Mouse (Mus musculus): ENCODE results near the gene Nupr1l. TPM values are rescaled to one million over a fixed set of nuclear protein-coding genes. Genes with fewer than 3 reads are reported as not detected.

The Nupr1l gene
- polyA plus RNA-seq, 1 experiment = 2.4 TPM

DNA sequence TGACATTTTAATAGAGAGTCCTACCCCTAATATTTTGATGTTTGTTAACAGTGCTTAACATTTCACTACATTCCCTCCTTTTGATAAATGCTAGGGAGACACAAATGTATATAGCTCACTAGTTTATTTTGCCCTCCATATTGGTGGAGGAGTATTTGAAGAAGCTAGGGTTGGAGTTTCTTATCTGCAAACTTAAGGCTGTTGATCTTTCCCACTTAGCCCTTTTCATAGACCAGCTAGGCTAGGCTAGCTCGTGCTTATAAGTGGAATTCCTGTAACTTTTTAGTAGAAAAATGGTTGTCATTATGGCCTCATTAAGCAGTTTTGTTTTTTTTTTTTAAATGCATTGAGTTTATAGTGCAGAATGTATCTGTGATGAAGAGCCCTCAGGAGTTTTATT lies 35.1 kb downstream of the Nupr1l start:
- Histone ChIP-seq H3K4me3 (ENCODE audit: extremely low read depth, insufficient read depth, insufficient read length) (no peak overlapping the region), H3K27ac (ENCODE audit: insufficient read depth, low read length) (no peak overlapping the region), H3K4me1 (ENCODE audit: control insufficient read depth, insufficient read depth, insufficient read length) (no peaks in the 10 kb centered on the region; the same call in none of the 2 replicates), H3K27me3 (ENCODE audit: control insufficient read depth, insufficient read depth, low read length) (no peaks in the 10 kb centered on the region), H3K36me3 (ENCODE audit: control insufficient read depth, insufficient read depth, low read length) (no peaks in the 10 kb centered on the region)
- DNase-seq (ENCODE audit: low read depth in 1 of 2, low spot score in 2 of 2) = no peak
- WGBS = 84% methylated on average over 1 of the region's 1 CpGs
- no peak for TF ChIP-seq CTCF (IDR thresholded peaks at IDR 0.05; ENCODE audit: extremely low read depth, insufficient read depth, insufficient read length, insufficient replicate concordance)
- no peak for TF ChIP-seq POLR2A (IDR thresholded peaks at IDR 0.05; ENCODE audit: low read depth, low read length)

DNA sequence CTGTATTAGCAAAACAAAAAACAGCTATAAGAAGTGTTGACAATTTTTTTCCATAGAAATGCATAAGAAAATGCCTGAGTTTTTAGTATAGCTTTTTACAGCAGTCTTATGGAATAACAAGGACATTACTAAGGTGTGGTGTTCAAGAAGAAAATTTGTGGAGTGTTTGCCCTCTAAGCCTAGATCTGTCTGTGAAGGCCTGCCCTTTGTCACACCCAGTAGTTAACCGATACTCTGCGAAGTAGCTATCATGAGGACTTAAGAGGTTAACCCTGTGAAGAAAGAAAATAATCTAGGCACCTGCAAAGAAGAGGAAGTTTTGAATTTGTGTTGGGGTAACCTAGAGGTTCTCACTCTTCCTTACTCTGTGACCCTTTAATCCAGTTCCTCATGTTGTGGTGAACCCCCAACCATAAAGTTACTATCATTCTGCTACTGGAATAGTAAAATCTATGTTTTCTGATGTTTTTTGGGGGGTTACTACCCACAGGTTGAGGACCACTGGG lies 39.2 kb downstream of the Nupr1l start:
- 29% methylated on average over 2 of the region's 2 CpGs for WGBS
- H3K4me1 ChIP-seq (ENCODE audit: control insufficient read depth, insufficient read depth, insufficient read length) = no peaks in the 10 kb centered on the region; the same call in 1 of the 2 replicates
- TF ChIP-seq POLR2A (IDR thresholded peaks at IDR 0.05; ENCODE audit: low read depth, low read length) = no peak
- no peak for TF ChIP-seq CTCF (IDR thresholded peaks at IDR 0.05; ENCODE audit: extremely low read depth, insufficient read depth, insufficient read length, insufficient replicate concordance)
- H3K36me3 ChIP-seq (ENCODE audit: control insufficient read depth, insufficient read depth, low read length) = no peaks in the 10 kb centered on the region
- no peaks in the 10 kb centered on the region for H3K27me3 ChIP-seq (ENCODE audit: control insufficient read depth, insufficient read depth, low read length)
- H3K27ac ChIP-seq (ENCODE audit: insufficient read depth, low read length) = no peak overlapping the region
- H3K4me3 ChIP-seq (ENCODE audit: extremely low read depth, insufficient read depth, insufficient read length) = no peak overlapping the region
- no peak for DNase-seq (ENCODE audit: low read depth in 1 of 2, low spot score in 2 of 2)

DNA sequence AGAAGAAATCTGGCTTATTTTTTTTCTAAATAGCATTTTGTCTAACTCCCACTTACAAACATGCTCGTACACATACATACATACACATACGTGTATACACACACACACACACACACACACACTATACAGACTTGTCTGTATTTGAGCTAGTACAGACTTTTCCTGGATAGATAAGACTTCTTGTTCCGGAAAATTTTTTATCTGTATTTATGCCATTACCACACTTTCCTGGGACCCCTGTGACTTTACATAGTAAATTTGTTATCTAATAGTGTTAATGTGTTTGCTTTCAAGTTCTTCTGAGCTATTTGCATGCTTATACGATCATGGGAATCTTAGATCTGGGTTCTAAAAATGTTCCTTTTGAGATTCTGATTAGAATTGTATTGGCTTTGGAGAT lies 43.8 kb downstream of the Nupr1l start:
- Histone ChIP-seq H3K27me3 (ENCODE audit: control insufficient read depth, insufficient read depth, low read length) (no peaks in the 10 kb centered on the region), H3K36me3 (ENCODE audit: control insufficient read depth, insufficient read depth, low read length) (no peaks in the 10 kb centered on the region), H3K4me1 (ENCODE audit: control insufficient read depth, insufficient read depth, insufficient read length) (no peaks in the 10 kb centered on the region; the same call in 1 of the 2 replicates), H3K27ac (ENCODE audit: insufficient read depth, low read length) (no peak overlapping the region), H3K4me3 (ENCODE audit: extremely low read depth, insufficient read depth, insufficient read length) (no peak overlapping the region)
- TF ChIP-seq POLR2A (IDR thresholded peaks at IDR 0.05; ENCODE audit: low read depth, low read length) (no peak), CTCF (IDR thresholded peaks at IDR 0.05; ENCODE audit: extremely low read depth, insufficient read depth, insufficient read length, insufficient replicate concordance) (no peak)
- no peak for DNase-seq (ENCODE audit: low read depth in 1 of 2, low spot score in 2 of 2)
- 84% methylated on average over 4 of the region's 4 CpGs for WGBS

DNA sequence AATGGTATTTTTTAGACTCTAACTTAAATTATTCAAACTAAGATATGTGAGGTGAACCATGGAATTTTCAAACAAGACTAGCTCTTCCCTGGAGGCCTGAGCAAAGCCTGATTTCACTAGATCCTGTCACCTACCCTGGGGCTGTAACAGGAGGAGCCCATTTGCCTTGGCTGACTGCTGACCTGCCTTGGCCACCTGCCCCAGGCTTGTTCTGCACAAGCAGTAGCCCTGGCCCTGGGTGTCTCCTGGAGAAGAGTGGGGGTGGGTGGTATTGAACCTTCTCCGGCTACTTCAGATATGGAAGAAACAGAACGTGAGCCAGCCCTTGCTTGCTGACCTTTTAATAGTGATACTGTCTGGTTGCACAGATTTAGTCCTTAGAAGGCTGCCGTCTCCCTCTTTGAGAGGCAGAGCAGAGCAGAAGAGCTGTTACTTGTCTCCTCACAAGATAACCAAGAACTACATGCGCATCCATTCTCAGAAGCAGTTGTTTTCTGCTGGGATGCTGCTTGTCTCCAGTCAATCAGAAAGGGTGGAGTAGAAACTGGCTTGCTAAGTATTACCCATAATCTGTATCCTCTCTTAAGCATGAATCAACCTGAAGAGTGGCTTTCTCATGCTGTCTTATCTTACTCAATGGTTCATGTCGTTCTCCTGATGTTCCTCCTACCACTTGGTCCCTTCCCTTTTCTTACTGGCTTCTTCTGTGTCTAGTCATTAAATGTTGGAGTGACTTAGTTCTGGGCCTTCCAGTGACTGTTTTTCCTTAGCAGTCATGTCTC lies 46.3 kb downstream of the Nupr1l start:
- Histone ChIP-seq H3K36me3 (ENCODE audit: control insufficient read depth, insufficient read depth, low read length) (no peaks in the 10 kb centered on the region), H3K4me3 (ENCODE audit: extremely low read depth, insufficient read depth, insufficient read length) (no peak overlapping the region), H3K27ac (ENCODE audit: insufficient read depth, low read length) (no peak overlapping the region), H3K27me3 (ENCODE audit: control insufficient read depth, insufficient read depth, low read length) (no peaks in the 10 kb centered on the region), H3K4me1 (ENCODE audit: control insufficient read depth, insufficient read depth, insufficient read length) (no peaks in the 10 kb centered on the region; the same call in 1 of the 2 replicates)
- TF ChIP-seq POLR2A (IDR thresholded peaks at IDR 0.05; ENCODE audit: low read depth, low read length) (no peak), CTCF (IDR thresholded peaks at IDR 0.05; ENCODE audit: extremely low read depth, insufficient read depth, insufficient read length, insufficient replicate concordance) (no peak)
- 73% methylated on average over 5 of the region's 5 CpGs for WGBS
- no peak for DNase-seq (ENCODE audit: low read depth in 1 of 2, low spot score in 2 of 2)

DNA sequence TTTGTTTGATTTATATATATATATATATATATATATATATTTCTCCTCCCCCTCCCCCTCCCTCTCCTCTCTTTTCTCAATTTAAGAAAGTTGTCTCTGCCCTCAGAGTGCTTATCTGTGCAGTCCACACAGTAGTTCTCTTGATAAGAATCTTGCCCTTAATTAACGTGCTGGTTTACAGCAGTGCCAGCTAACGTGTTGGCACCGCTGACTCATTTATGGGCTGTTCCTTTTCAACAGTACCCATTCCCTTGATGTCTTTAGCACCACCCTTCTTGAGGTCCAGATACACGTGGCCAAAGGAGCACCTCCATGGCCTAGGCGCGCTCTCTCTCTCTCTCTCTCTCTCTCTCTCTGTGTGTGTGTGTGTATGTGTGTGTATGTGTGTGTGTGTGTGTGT lies 47.5 kb downstream of the Nupr1l start:
- no peak for DNase-seq (ENCODE audit: low read depth in 1 of 2, low spot score in 2 of 2)
- WGBS = 57% methylated on average over 6 of the region's 6 CpGs
- H3K27ac ChIP-seq (ENCODE audit: insufficient read depth, low read length) = no peak overlapping the region

DNA sequence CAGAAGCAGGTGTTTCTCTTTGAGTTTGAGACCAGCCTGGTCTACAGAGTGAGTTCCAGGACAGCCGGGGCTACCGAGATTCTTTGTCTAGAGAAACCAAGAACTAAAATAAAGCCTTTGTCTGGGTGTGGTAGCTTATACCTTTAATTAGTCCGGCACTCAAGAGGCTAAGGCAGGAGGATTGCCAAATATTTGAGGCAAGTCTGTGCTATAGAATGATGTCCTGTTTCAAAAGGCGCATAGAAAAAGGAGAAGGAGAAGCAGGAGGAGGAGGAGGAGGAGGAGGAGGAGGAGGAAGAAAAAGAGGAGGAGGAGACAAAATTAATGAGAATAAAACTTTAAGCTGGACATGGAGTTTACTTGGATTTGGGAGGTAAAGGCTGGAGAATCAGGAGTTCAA lies 54.9 kb downstream of the Nupr1l start:
- Histone ChIP-seq H3K27ac (ENCODE audit: insufficient read depth, low read length) (no peak overlapping the region), H3K27me3 (ENCODE audit: control insufficient read depth, insufficient read depth, low read length) (no peaks in the 10 kb centered on the region), H3K4me3 (ENCODE audit: extremely low read depth, insufficient read depth, insufficient read length) (no peak overlapping the region), H3K36me3 (ENCODE audit: control insufficient read depth, insufficient read depth, low read length) (no peaks in the 10 kb centered on the region), H3K4me1 (ENCODE audit: control insufficient read depth, insufficient read depth, insufficient read length) (no peaks in the 10 kb centered on the region; the same call in 1 of the 2 replicates)
- 87% methylated on average over 4 of the region's 4 CpGs for WGBS
- DNase-seq (ENCODE audit: low read depth in 1 of 2, low spot score in 2 of 2) = no peak
- TF ChIP-seq CTCF (IDR thresholded peaks at IDR 0.05; ENCODE audit: extremely low read depth, insufficient read depth, insufficient read length, insufficient replicate concordance) (no peak), POLR2A (IDR thresholded peaks at IDR 0.05; ENCODE audit: low read depth, low read length) (no peak)

More for the DNA sequence above, 47.5 kb downstream of the Nupr1l start:
- Histone ChIP-seq H3K4me3 (ENCODE audit: extremely low read depth, insufficient read depth, insufficient read length) (no peak overlapping the region), H3K4me1 (ENCODE audit: control insufficient read depth, insufficient read depth, insufficient read length) (no peaks in the 10 kb centered on the region; the same call in 1 of the 2 replicates), H3K27me3 (ENCODE audit: control insufficient read depth, insufficient read depth, low read length) (no peaks in the 10 kb centered on the region), H3K36me3 (ENCODE audit: control insufficient read depth, insufficient read depth, low read length) (no peaks in the 10 kb centered on the region)
- TF ChIP-seq CTCF (IDR thresholded peaks at IDR 0.05; ENCODE audit: extremely low read depth, insufficient read depth, insufficient read length, insufficient replicate concordance) (no peak), POLR2A (IDR thresholded peaks at IDR 0.05; ENCODE audit: low read depth, low read length) (no peak)

Other genes starting within 250 kb of the Nupr1l start
- gene Zfp11, start 238.4 kb upstream of the Nupr1l start, polyA plus RNA-seq (2012; rRNA removed) = 0.61 and 0.73 TPM in 2 replicates
- gene Sept14, start 200.0 kb upstream of the Nupr1l start, polyA plus RNA-seq (2012; rRNA removed) = not detected in 2 replicates
- gene Mrps17, start 193.0 kb upstream of the Nupr1l start, polyA plus RNA-seq (2012; rRNA removed) = 29.2 and 34.9 TPM in 2 replicates
- gene Nipsnap2, start 183.5 kb upstream of the Nupr1l start, polyA plus RNA-seq (2012; rRNA removed) = 16.3 and 19.4 TPM in 2 replicates
- 13.3 and 14.2 TPM in 2 replicates for gene Psph, start 121.1 kb upstream of the Nupr1l start, polyA plus RNA-seq (2012; rRNA removed)
- gene Sumf2, start 61.6 kb upstream of the Nupr1l start, polyA plus RNA-seq (2012; rRNA removed) = 9.5 and 11.5 TPM in 2 replicates
- 274 and 522 TPM in 2 replicates for gene Chchd2, start 21.1 kb upstream of the Nupr1l start, polyA plus RNA-seq (2012; rRNA removed)
- gene Zbed5, start 12.8 kb upstream of the Nupr1l start, polyA plus RNA-seq (2012; rRNA removed) = 0.56 and 0.65 TPM in 2 replicates
- 0.13 and 0.14 TPM in 2 replicates for gene Phkg1, start 10.0 kb upstream of the Nupr1l start, polyA plus RNA-seq (2012; rRNA removed)
- gene Vkorc1l1, start 33.4 kb downstream of the Nupr1l start, polyA plus RNA-seq (2012; rRNA removed) = 7.5 and 8.1 TPM in 2 replicates
- 39.9 and 46.2 TPM in 2 replicates for gene Gusb, start 94.5 kb downstream of the Nupr1l start, polyA plus RNA-seq (2012; rRNA removed)
- 18.0 and 22.4 TPM in 2 replicates for gene Asl, start 120.7 kb downstream of the Nupr1l start, polyA plus RNA-seq (2012; rRNA removed)
- 7.1 and 9.8 TPM in 2 replicates for gene Crcp, start 120.8 kb downstream of the Nupr1l start, polyA plus RNA-seq (2012; rRNA removed)
- 10.9 and 15.5 TPM in 2 replicates for gene Tpst1, start 164.8 kb downstream of the Nupr1l start, polyA plus RNA-seq (2012; rRNA removed)
- gene Kctd7, start 236.3 kb downstream of the Nupr1l start, polyA plus RNA-seq (2012; rRNA removed) = 5.2 and 8.9 TPM in 2 replicates